Mouse (Mus musculus): ENCODE data around the gene Pkp2. TPM values are rescaled to one million over a fixed set of nuclear protein-coding genes. Genes with fewer than 3 reads are reported as not detected.
"Not testable (repeated sequence)": the region's sequence is repeated elsewhere in the genome, so short reads cannot be mapped to it uniquely, and the experiment has no call there.

The Pkp2 gene
- polyA plus RNA-seq, 1 experiment from 2014 or later = 1.9 TPM

GRCm38 (mm10) chr16:16230439-16230838 lies 17.3 kb downstream of the Pkp2 start:
- Histone ChIP-seq H3K4me2 (no peak overlapping the region), H3K27ac (replicated peaks) (no peak overlapping the region), H3K4me1 (no peaks in the 10 kb centered on the region), H3K36me3 (no peaks in the 10 kb centered on the region), H3K9ac (replicated peaks) (no peak overlapping the region), H3K27me3 (replicated peaks) (no peaks in the 10 kb centered on the region), H3K9me3 (replicated peaks) (no peaks in the 10 kb centered on the region), H3K4me3 (replicated peaks) (no peak overlapping the region)
- 98% methylated on average over 5 of the region's 5 CpGs for WGBS
- ATAC-seq (ENCODE audit: low FRiP score) = no peak

GRCm38 (mm10) chr16:16233919-16234318 lies 20.8 kb downstream of the Pkp2 start:
- Histone ChIP-seq H3K9ac (replicated peaks) (no peak overlapping the region), H3K4me2 (no peak overlapping the region), H3K4me1 (no peaks in the 10 kb centered on the region), H3K36me3 (no peaks in the 10 kb centered on the region), H3K27me3 (replicated peaks) (no peaks in the 10 kb centered on the region), H3K27ac (replicated peaks) (no peak overlapping the region), H3K9me3 (replicated peaks) (no peaks in the 10 kb centered on the region), H3K4me3 (replicated peaks) (no peak overlapping the region)
- no peak for ATAC-seq (ENCODE audit: low FRiP score)
- 98% methylated on average over 2 of the region's 2 CpGs for WGBS

GRCm38 (mm10) chr16:16236681-16237080 lies 23.6 kb downstream of the Pkp2 start:
- not testable (repeated sequence) for H3K27ac ChIP-seq (replicated peaks); H3K9ac ChIP-seq (replicated peaks); H3K9me3 ChIP-seq (replicated peaks); H3K4me3 ChIP-seq (replicated peaks); ATAC-seq (ENCODE audit: low FRiP score); H3K4me1 ChIP-seq; H3K4me2 ChIP-seq; H3K36me3 ChIP-seq; H3K27me3 ChIP-seq (replicated peaks)
- 92% methylated on average over 9 of the region's 9 CpGs for WGBS

GRCm38 (mm10) chr16:16238356-16238755 lies 25.2 kb downstream of the Pkp2 start:
- ATAC-seq (ENCODE audit: low FRiP score) = no peak
- Histone ChIP-seq H3K27me3 (replicated peaks) (no peaks in the 10 kb centered on the region), H3K4me2 (no peak overlapping the region), H3K4me1 (no peaks in the 10 kb centered on the region), H3K36me3 (no peaks in the 10 kb centered on the region), H3K27ac (replicated peaks) (no peak overlapping the region), H3K9ac (replicated peaks) (no peak overlapping the region), H3K4me3 (replicated peaks) (no peak overlapping the region), H3K9me3 (replicated peaks) (no peaks in the 10 kb centered on the region)
- 82% methylated on average over 2 of the region's 2 CpGs for WGBS

GRCm38 (mm10) chr16:16244711-16245110 lies 31.6 kb downstream of the Pkp2 start:
- no peak for ATAC-seq (ENCODE audit: low FRiP score)
- Histone ChIP-seq H3K27me3 (replicated peaks) (no peaks in the 10 kb centered on the region), H3K36me3 (no peaks in the 10 kb centered on the region), H3K4me1 (no peaks in the 10 kb centered on the region), H3K27ac (replicated peaks) (no peak overlapping the region), H3K4me2 (no peak overlapping the region), H3K9ac (replicated peaks) (no peak overlapping the region), H3K9me3 (replicated peaks) (no peaks in the 10 kb centered on the region), H3K4me3 (replicated peaks) (no peak overlapping the region)
- 70% methylated on average over 2 of the region's 2 CpGs for WGBS

GRCm38 (mm10) chr16:16250470-16250869 lies 37.4 kb downstream of the Pkp2 start:
- no peak for ATAC-seq (ENCODE audit: low FRiP score)
- H3K4me1 ChIP-seq = peaks cover 3% of the 10 kb centered on the region; the same call in 1 of the 2 replicates
- H3K27ac ChIP-seq (replicated peaks) = no peak overlapping the region
- no peak overlapping the region for H3K9ac ChIP-seq (replicated peaks)
- H3K36me3 ChIP-seq = no peaks in the 10 kb centered on the region
- H3K27me3 ChIP-seq (replicated peaks) = no peaks in the 10 kb centered on the region
- WGBS = 80% methylated on average over 2 of the region's 2 CpGs
- H3K9me3 ChIP-seq (replicated peaks) = no peaks in the 10 kb centered on the region
- no peak overlapping the region for H3K4me2 ChIP-seq
- no peak overlapping the region for H3K4me3 ChIP-seq (replicated peaks)

GRCm38 (mm10) chr16:16253326-16254074 lies 40.4 kb downstream of the Pkp2 start:
- Histone ChIP-seq H3K27me3 (replicated peaks) (no peaks in the 10 kb centered on the region), H3K4me3 (replicated peaks) (no peak overlapping the region), H3K4me1 (peaks cover 3% of the 10 kb centered on the region; the same call in 1 of the 2 replicates), H3K4me2 (no peak overlapping the region), H3K27ac (replicated peaks) (no peak overlapping the region), H3K36me3 (no peaks in the 10 kb centered on the region), H3K9ac (replicated peaks) (no peak overlapping the region), H3K9me3 (replicated peaks) (no peaks in the 10 kb centered on the region)
- peak; percentile 28; the same call in 1 of the 2 replicates for ATAC-seq (ENCODE audit: low FRiP score)
- 35% methylated on average over 4 of the region's 4 CpGs for WGBS

- Histone ChIP-seq H3K4me2 (no peak overlapping the region), H3K9me3 (replicated peaks) (no peaks in the 10 kb centered on the region), H3K9ac (replicated peaks) (no peak overlapping the region), H3K4me3 (replicated peaks) (no peak overlapping the region), H3K27ac (replicated peaks) (no peak overlapping the region), H3K27me3 (replicated peaks) (no peaks in the 10 kb centered on the region), H3K36me3 (no peaks in the 10 kb centered on the region), H3K4me1 (peaks cover 3% of the 10 kb centered on the region; the same call in 1 of the 2 replicates)
- 59% methylated on average over 1 of the region's 1 CpGs for WGBS
- no peak for ATAC-seq (ENCODE audit: low FRiP score)
Observed at GRCm38 (mm10) chr16:16255217-16255616, 42.1 kb downstream of the Pkp2 start.

GRCm38 (mm10) chr16:16255874-16256273 lies 42.8 kb downstream of the Pkp2 start:
- no peak overlapping the region for H3K4me3 ChIP-seq (replicated peaks)
- no peaks in the 10 kb centered on the region for H3K27me3 ChIP-seq (replicated peaks)
- H3K9ac ChIP-seq (replicated peaks) = no peak overlapping the region
- WGBS = 11% methylated on average over 7 of the region's 7 CpGs
- H3K9me3 ChIP-seq (replicated peaks) = no peaks in the 10 kb centered on the region
- no peaks in the 10 kb centered on the region for H3K36me3 ChIP-seq
- H3K4me2 ChIP-seq = no peak overlapping the region
- no peak overlapping the region for H3K27ac ChIP-seq (replicated peaks)
- ATAC-seq (ENCODE audit: low FRiP score) = no peak
- H3K4me1 ChIP-seq = peaks cover 3% of the 10 kb centered on the region; the same call in 1 of the 2 replicates

GRCm38 (mm10) chr16:16256672-16257071 lies 43.6 kb downstream of the Pkp2 start:
- Histone ChIP-seq H3K4me3 (replicated peaks) (no peak overlapping the region), H3K9me3 (replicated peaks) (no peaks in the 10 kb centered on the region), H3K4me1 (peaks cover 3% of the 10 kb centered on the region; the same call in 1 of the 2 replicates), H3K27ac (replicated peaks) (no peak overlapping the region), H3K27me3 (replicated peaks) (no peaks in the 10 kb centered on the region), H3K9ac (replicated peaks) (no peak overlapping the region), H3K4me2 (no peak overlapping the region), H3K36me3 (no peaks in the 10 kb centered on the region)
- 76% methylated on average over 1 of the region's 1 CpGs for WGBS
- ATAC-seq (ENCODE audit: low FRiP score) = no peak

- Histone ChIP-seq H3K27me3 (replicated peaks) (no peaks in the 10 kb centered on the region), H3K27ac (replicated peaks) (no peak overlapping the region), H3K4me1 (no peaks in the 10 kb centered on the region), H3K9ac (replicated peaks) (no peak overlapping the region), H3K4me3 (replicated peaks) (no peak overlapping the region), H3K36me3 (no peaks in the 10 kb centered on the region), H3K9me3 (replicated peaks) (no peaks in the 10 kb centered on the region), H3K4me2 (no peak overlapping the region)
- no peak for ATAC-seq (ENCODE audit: low FRiP score)
- WGBS = 94% methylated on average over 5 of the region's 5 CpGs
Observed at GRCm38 (mm10) chr16:16260882-16261281, 47.8 kb downstream of the Pkp2 start.

GRCm38 (mm10) chr16:16261481-16261880 lies 48.4 kb downstream of the Pkp2 start:
- no peak for ATAC-seq (ENCODE audit: low FRiP score)
- Histone ChIP-seq H3K27ac (replicated peaks) (no peak overlapping the region), H3K4me2 (no peak overlapping the region), H3K36me3 (no peaks in the 10 kb centered on the region), H3K4me1 (no peaks in the 10 kb centered on the region), H3K9me3 (replicated peaks) (no peaks in the 10 kb centered on the region), H3K4me3 (replicated peaks) (no peak overlapping the region), H3K9ac (replicated peaks) (no peak overlapping the region), H3K27me3 (replicated peaks) (no peaks in the 10 kb centered on the region)
- 92% methylated on average over 6 of the region's 6 CpGs for WGBS
